In genomic region chr2:168656569-168657308, GRCm38 (mm10) we compare ENCODE assay signal across 18 mouse cellular contexts. TPM values are rescaled to one million over a fixed set of nuclear protein-coding genes. Genes with fewer than 3 reads are reported as not detected.
DNase-seq lines count a peak whose midpoint lies in the region.
"Had no signal": no experiment of that assay in that cellular context is flagged by ENCODE, and none has a peak within 500 bp of the region (broad histone marks: within the 10 kb centered on the region; RNA-seq: fewer than 3 reads in every experiment).

No protein-coding gene starts in this region.

- no peaks in the 10 kb centered on the region for H3K9me3 ChIP-seq in midbrain, embryonic 10.5 days (replicated peaks)
- H3K9me3 ChIP-seq: forebrain, embryonic 15.5 days; hindbrain, embryonic 10.5 days; kidney, embryonic 15.5 days; midbrain, embryonic 12.5 days; neural tube, embryonic 15.5 days had no signal

- peak; percentile 48 for DNase-seq in Muller cell, postnatal 12 days (ENCODE audit: inconsistent ontology term)
- DNase-seq in heart, adult 8-10 months (ENCODE audit: low spot score) = peak; percentile 70
- DNase-seq in heart, postnatal 10 days = peak; percentile 53 to 70
- peak; percentile 44 for DNase-seq in lung, postnatal 10 days
- DNase-seq in frontal cortex, postnatal 36 days (ENCODE audit: low spot score in 2 of 2) = no peak
- DNase-seq in midbrain, embryonic 10.5 days (ENCODE audit: low spot score) = no peak
- DNase-seq in layer of hippocampus, adult 11-12 months (ENCODE audit: low spot score) = no peak
- DNase-seq: adrenal gland, postnatal 10 days; cerebellum, postnatal 14 days; gastrocnemius, adult 2 months had no signal

- H3K27me3 ChIP-seq in midbrain, embryonic 10.5 days (ENCODE audit: low read depth, poor library complexity, severe bottlenecking) = no peaks in the 10 kb centered on the region
- H3K27me3 ChIP-seq: forebrain, embryonic 15.5 days; kidney, embryonic 15.5 days; midbrain, embryonic 12.5 days; neural tube, embryonic 15.5 days had no signal

- WGBS in midbrain, embryonic 10.5 days = 78% methylated on average over 16 of the region's 16 CpGs

- intact Hi-C loops in heart, postnatal 10 days (cut with DNase I) = no loop called here

- H3K4me3 ChIP-seq in midbrain, embryonic 10.5 days = no peak overlapping the region
- H3K4me3 ChIP-seq: forebrain, embryonic 15.5 days; gastrocnemius, adult 2 months; hindbrain, embryonic 10.5 days; kidney, embryonic 15.5 days; layer of hippocampus, adult 2 months; midbrain, embryonic 12.5 days; neural tube, embryonic 15.5 days had no signal

- H3K36me3 ChIP-seq in midbrain, embryonic 10.5 days = peaks cover 17% of the 10 kb centered on the region
- H3K36me3 ChIP-seq: kidney, embryonic 15.5 days had no signal

- H3K4me1 ChIP-seq in midbrain, embryonic 10.5 days = peaks cover 18% of the 10 kb centered on the region
- H3K4me1 ChIP-seq: forebrain, embryonic 15.5 days had no signal

- no peak overlapping the region; the same call in 1 of the 2 replicates for H3K27ac ChIP-seq in midbrain, embryonic 10.5 days (replicated peaks)
- H3K27ac ChIP-seq: forebrain, embryonic 15.5 days; gastrocnemius, adult 2 months; hindbrain, embryonic 10.5 days; kidney, embryonic 15.5 days; layer of hippocampus, adult 2 months; liver, embryonic 14.5 days; midbrain, embryonic 12.5 days; neural tube, embryonic 15.5 days had no signal

RNA-seq across cellular contexts. Expression of gene Nfatc2, which starts 55.3 kb away (rescaled TPM):
- 10 to 100 TPM in 3 of 4 experiments, 1 to 10 TPM in 1; 9.8 to 19.2 (median 16.3) TPM for total RNA-seq in heart, adult 8-10 months (2022)
- total RNA-seq in heart, postnatal 10 days (2021) = 10 to 100 TPM; 16.3 to 21.3 TPM
- polyA plus RNA-seq in midbrain, embryonic 10.5 days (2016; fragmentation: Nextera tagmentation; extraction: Ambion mirVana) = 0.54 and 0.61 TPM in 2 replicates
- total RNA-seq: MEL had no signal

Comparison
In these comparisons a context has a peak if more than half of its experiments do, and no peak if none do; other contexts are left out.
1. DNase-seq: peak in Muller cell, postnatal 12 days (single experiment), heart, adult 8-10 months (single experiment), heart, postnatal 10 days (2 of 2) and lung, postnatal 10 days (single experiment); none in frontal cortex, postnatal 36 days (0 of 2), midbrain, embryonic 10.5 days (single experiment) and layer of hippocampus, adult 11-12 months (single experiment).